Mouse (Mus musculus): Measurements from ENCODE around the gene Gm28035. TPM values are rescaled to one million over a fixed set of nuclear protein-coding genes. Genes with fewer than 3 reads are reported as not detected.

The Gm28035 gene
- total RNA-seq, 2 experiments from 2014 or later = 0.59 to 1.7 TPM

DNA sequence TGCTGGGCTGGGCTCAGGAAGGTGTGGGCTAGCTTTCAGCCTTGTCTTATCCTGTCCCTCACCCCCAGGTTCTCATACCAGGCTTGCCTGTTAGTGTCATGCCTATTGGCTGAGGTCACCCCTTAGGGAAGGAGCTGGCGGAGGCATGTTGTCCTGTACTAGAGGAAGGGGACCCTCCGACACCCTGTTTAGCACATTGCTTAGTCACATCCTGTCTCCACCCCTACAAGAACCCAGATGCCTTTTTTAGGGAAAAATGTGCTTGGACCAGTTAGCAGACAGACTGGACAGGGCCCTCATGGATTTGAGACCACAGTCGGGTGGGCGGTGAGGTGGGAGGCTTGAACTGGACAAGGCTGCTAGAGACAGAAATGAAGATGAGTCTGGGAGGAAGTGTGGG lies 18.2 kb downstream of the Gm28035 start:
- intact Hi-C loops (cut with DNase I; ENCODE audit: low total_unique reads) = no loop called here
- peak; percentile 43 for DNase-seq

GRCm38 (mm10) chr2:30259131-30260064 lies 19.0 kb downstream of the Gm28035 start:
- intact Hi-C loops (cut with DNase I; ENCODE audit: low total_unique reads) = no loop called here
- DNase-seq = no peak

GRCm38 (mm10) chr2:30261064-30261736 lies 20.8 kb downstream of the Gm28035 start:
- intact Hi-C loops (cut with DNase I; ENCODE audit: low total_unique reads) = no loop called here

GRCm38 (mm10) chr2:30261921-30262839 lies 21.8 kb downstream of the Gm28035 start:
- intact Hi-C loops (cut with DNase I; ENCODE audit: low total_unique reads) = no loop called here
- no peak for DNase-seq

More at GRCm38 (mm10) chr2:30261064-30261736, 20.8 kb downstream of the Gm28035 start:
- DNase-seq = no peak

DNA sequence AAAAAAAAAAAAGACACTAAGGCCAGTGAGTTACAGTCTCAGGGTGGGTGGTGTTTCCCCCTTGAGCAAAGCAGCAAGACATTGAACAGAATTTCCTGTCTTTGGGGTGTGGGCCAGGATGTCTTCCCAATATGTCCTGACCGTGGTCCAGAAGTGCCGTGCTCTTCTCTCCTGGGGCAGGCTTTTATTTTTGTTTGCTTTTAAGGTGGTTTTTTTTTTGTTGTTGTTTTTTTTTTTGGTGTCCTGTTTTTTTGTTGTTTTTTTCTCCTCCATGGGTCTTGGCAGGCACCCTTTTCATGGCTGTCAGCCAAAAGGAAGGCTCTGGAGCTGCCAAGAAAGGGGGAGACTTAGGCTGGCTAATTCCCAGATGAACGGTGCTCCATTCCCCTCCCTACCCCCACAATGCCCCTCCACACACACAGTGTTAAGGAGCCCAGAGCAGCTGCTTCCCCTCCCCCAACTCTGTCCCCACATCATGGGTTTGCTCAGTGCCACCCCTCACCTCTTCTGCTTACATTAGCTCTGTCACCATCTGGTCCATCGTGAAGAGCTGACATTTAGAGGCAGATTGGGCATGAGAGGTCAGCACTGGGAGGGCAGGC lies 22.6 kb downstream of the Gm28035 start:
- intact Hi-C loops (cut with DNase I; ENCODE audit: low total_unique reads) = no loop called here
- no peak for DNase-seq

DNA sequence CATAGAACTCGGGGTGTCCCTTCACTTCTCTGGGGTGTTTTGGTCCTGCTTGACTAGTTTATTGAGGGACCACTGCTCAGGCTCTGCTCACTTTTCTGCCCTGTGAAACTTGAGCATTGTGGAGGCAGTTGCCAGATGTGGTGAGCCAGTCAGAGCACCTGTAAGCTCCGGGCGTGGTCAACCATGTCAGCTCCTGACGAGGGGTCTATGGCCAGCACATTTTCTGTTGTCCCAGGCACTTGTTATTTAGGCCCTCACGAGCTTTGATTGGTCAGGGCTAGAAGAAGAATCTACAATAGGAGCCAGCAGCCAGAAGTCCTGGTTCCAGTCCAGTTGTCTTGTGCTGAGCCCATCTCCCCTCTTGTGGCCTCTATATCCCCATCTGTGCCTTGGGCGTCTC lies 23.4 kb downstream of the Gm28035 start:
- intact Hi-C loops (cut with DNase I; ENCODE audit: low total_unique reads) = no loop called here
- DNase-seq = no peak

DNA sequence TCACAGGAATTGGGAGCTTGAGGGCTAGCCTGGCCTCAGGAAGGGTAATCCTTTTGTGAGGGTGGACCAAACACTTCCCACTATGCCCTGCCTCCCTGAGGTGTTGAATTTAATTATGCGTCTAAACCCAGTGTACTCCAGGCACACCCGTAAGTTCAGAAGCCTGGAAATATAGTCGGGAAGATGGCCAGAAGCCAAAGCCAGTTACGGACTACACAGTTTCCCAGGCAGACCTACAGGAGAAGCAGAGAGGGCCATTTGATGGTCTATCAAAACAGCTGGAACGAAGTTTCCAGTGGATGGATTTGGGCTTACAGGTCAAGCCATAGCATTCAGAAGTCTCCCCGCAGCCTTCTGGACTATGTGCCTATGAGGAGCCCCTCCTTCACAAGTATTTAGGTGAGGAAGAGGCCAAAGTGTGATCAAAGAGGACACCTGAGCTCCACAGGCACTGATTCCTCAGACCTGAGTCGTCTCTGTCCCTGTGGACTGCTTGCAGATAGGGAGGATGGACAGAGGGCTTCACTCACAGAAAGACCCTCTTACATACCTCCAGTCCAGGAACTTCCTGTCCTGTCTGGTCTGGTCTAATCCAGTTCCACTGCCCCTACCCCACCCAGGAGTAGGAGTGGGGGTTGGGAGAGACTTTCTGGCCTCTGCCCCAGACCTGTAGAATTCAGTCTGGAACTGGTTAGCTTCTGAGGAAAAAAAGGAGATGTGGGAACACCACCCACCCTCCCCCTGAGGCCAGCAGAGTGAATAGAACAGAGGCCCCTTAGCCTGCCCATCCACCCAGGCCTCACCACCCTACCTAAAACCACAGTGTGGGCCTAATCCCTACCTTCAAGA lies 24.5 kb downstream of the Gm28035 start:
- intact Hi-C loops (cut with DNase I; ENCODE audit: low total_unique reads) = no loop called here
- no peak for DNase-seq

- peak; percentile 69 for DNase-seq
- intact Hi-C loops (cut with DNase I; ENCODE audit: low total_unique reads) = no loop called here
Measured at GRCm38 (mm10) chr2:30265767-30266253, 25.4 kb downstream of the Gm28035 start, which contains the start of gene Phyhd1. Gene Phyhd1, plus strand, starts transcription at chr2:30266203.

DNA sequence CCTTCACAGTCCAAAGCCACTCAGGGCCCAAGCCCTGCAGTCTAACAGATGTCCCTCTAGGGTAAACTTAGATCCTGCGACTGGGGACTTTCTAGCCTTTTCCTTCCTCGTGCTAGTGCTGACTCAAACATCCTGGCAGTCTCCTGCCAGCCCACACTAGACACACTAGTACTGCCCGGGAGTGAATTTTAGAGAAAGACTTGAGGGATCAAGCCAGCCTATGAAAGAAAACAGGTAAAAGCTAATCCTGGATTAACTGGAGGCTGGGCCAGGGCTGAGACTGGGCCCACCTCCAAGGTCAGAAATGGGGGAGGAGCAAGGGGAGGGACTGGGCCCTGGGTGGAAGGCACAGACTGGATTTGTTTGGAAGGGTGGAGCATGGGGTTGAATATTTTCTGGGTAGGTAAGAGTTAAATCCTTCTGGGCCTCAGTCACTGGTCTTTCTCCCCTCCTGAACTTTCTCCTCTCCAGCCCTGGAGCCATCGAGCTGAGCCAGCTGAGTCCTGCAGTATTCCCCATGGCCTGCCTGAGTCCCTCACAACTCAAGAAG lies 26.1 kb downstream of the Gm28035 start:
- intact Hi-C loops (cut with DNase I; ENCODE audit: low total_unique reads) = no loop called here
- peak; percentile 75 for DNase-seq

DNA sequence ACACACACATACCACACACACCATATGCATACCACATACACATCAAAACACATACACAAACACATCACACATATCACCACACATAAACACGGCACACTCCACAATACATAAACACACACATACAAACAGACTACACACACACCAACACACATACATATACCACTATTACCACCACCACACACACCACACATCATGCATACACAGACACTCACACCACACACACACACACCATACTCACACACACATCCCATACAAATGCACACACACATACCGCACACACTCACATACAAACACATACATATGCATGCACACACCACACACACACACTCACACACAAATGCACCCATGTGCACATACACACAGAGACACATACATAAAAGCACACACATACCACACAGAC lies 27.1 kb downstream of the Gm28035 start:
- intact Hi-C loops (cut with DNase I; ENCODE audit: low total_unique reads) = no loop called here
- no peak for DNase-seq

GRCm38 (mm10) chr2:30268371-30268770 lies 28.0 kb downstream of the Gm28035 start:
- DNase-seq = no peak
- intact Hi-C loops (cut with DNase I; ENCODE audit: low total_unique reads) = no loop called here

GRCm38 (mm10) chr2:30269241-30269990 lies 29.0 kb downstream of the Gm28035 start:
- DNase-seq = no peak
- intact Hi-C loops (cut with DNase I; ENCODE audit: low total_unique reads) = no loop called here

DNA sequence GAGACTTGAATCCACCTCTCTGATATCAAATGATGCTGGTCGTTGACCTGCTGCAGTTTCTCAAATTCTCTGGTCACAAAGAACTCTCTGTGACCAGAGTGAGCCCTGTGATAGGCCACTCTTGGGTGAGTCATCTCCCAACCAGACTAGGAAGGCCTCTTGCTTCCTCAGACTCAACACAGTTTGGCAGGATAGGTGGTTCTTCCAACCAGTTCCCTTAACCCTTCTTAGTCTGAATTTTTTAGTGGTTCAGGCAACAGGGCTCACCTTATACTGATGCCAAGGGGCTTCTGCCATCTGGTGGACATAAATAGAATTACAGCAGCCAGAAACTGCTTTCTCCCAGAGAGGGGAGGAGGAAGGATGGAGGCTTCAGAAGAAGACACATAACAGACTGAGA lies 29.8 kb downstream of the Gm28035 start:
- DNase-seq = peak; percentile 40
- intact Hi-C loops (cut with DNase I; ENCODE audit: low total_unique reads) = no loop called here

GRCm38 (mm10) chr2:30280743-30281142 lies 40.4 kb downstream of the Gm28035 start, which contains the start of gene Gm28038:
Gene Gm28038, plus strand, starts transcription at chr2:30281043.
- no peak for DNase-seq
- intact Hi-C loops (cut with DNase I; ENCODE audit: low total_unique reads) = no loop called here

GRCm38 (mm10) chr2:30281651-30282050 lies 41.3 kb downstream of the Gm28035 start:
- intact Hi-C loops (cut with DNase I; ENCODE audit: low total_unique reads) = no loop called here

DNA sequence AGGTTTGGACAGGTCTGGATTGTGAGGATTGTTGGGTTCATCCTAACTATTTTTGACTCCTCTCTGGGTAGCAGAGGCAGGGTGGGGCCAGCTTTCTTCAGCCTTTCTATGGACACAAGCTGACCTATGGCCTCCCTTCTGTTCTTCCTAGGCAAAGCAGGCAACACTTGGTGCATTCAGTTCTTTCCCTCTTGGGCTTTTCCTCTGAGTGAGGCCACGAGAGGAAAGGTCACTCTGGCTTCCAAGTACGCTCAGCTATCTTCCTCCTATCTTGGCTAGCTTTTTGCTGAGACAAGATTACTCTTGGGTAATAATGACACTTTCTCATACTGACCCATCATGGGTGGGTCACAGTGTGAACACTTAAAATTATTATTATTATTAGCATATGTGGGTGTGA lies 42.8 kb downstream of the Gm28035 start:
- intact Hi-C loops (cut with DNase I; ENCODE audit: low total_unique reads) = no loop called here
- no peak for DNase-seq

More at GRCm38 (mm10) chr2:30281651-30282050, 41.3 kb downstream of the Gm28035 start:
- DNase-seq = no peak

DNA sequence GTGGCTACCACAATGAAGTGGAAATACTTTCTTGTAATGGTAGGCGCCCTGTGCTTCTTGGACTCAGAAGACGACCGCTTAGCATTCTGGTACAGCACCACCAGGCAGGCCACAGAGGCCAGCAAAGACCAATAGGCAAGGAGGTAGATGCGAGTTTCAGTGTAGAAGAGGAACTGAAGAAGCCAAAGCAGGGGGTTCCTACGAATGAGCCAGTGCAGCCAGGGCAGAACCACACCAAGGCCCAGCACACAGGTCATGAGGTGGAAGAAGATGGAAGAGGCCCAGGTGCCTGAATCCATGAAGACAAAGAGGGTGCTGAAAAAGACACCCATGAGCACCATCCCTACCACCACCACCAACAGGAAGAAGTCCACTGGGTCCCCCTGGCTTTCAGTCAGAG lies 44.6 kb downstream of the Gm28035 start:
- DNase-seq = no peak
- intact Hi-C loops (cut with DNase I; ENCODE audit: low total_unique reads) = no loop called here
